8 mouse cellular contexts compared by ENCODE assay signal in genomic region chr7:126482392-126482871, GRCm38 (mm10). TPM values are rescaled to one million over a fixed set of nuclear protein-coding genes. Genes with fewer than 3 reads are reported as not detected.
DNase-seq lines count a peak whose midpoint lies in the region; ATAC-seq and TF ChIP-seq lines count a peak whose summit lies in the region.

No protein-coding gene starts in this region.

- no peak for TF ChIP-seq EP300 in lung, postnatal 0 days (IDR thresholded peaks at IDR 0.05)

- H3K4me3 ChIP-seq in forebrain, embryonic 13.5 days = peak overlapping the region; percentile 30
- H3K4me3 ChIP-seq in lung, postnatal 0 days (ENCODE audit: low read depth, low read length) = peak overlapping the region; percentile 19; the same call in 1 of the 2 replicates
- peak overlapping the region; percentile 47 for H3K4me3 ChIP-seq in olfactory bulb, adult 2 months (ENCODE audit: insufficient read depth, low read depth, low read length)

- no peaks in the 10 kb centered on the region for H3K9me3 ChIP-seq in forebrain, embryonic 13.5 days (replicated peaks)
- H3K9me3 ChIP-seq in lung, postnatal 0 days (ENCODE audit: low read length) = no peaks in the 10 kb centered on the region

- H3K9ac ChIP-seq in forebrain, embryonic 13.5 days = peak overlapping the region; percentile 45
- no peak overlapping the region for H3K9ac ChIP-seq in lung, postnatal 0 days (replicated peaks; ENCODE audit: low read depth)

- intact Hi-C loops in heart, postnatal 14 days (cut with DNase I) = loop anchor here (1.0 to 10.0 kb wide), 2 partner anchors 46 to 162 kb away; partner anchors contain the start of gene Sgf29

- no peaks in the 10 kb centered on the region for H3K36me3 ChIP-seq in forebrain, embryonic 13.5 days (ENCODE audit: poor library complexity, severe bottlenecking)
- H3K36me3 ChIP-seq in lung, postnatal 0 days (ENCODE audit: insufficient read depth, low read length) = no peaks in the 10 kb centered on the region

- peak overlapping the region; percentile 59 for H3K4me2 ChIP-seq in forebrain, embryonic 13.5 days
- peak overlapping the region; percentile 56 for H3K4me2 ChIP-seq in lung, postnatal 0 days (replicated peaks; ENCODE audit: low read depth, low read length)

- no peak overlapping the region for H3K27ac ChIP-seq in forebrain, embryonic 13.5 days
- peak overlapping the region; percentile 65; the same call in 1 of the 2 replicates for H3K27ac ChIP-seq in lung, postnatal 0 days (ENCODE audit: low read length)
- no peak overlapping the region for H3K27ac ChIP-seq in olfactory bulb, adult 2 months (ENCODE audit: insufficient read depth, low read depth, low read length)

- TF ChIP-seq POLR2A in olfactory bulb, adult 2 months (IDR thresholded peaks at IDR 0.05; ENCODE audit: insufficient read depth, low read depth, low read length) = no peak

- H3K4me1 ChIP-seq in forebrain, embryonic 13.5 days = peaks cover 9% of the 10 kb centered on the region
- H3K4me1 ChIP-seq in lung, postnatal 0 days (ENCODE audit: insufficient read depth, low read depth, low read length) = no peaks in the 10 kb centered on the region; the same call in 1 of the 2 replicates
- H3K4me1 ChIP-seq in olfactory bulb, adult 2 months (ENCODE audit: control insufficient read depth, insufficient read depth, low read length) = peaks cover 2% of the 10 kb centered on the region; the same call in 1 of the 2 replicates

- TF ChIP-seq CTCF in lung, postnatal 0 days (IDR thresholded peaks at IDR 0.05) = 0 out of 2 replicates have a peak, but pooled peaks have one; percentile 5
- no peak for TF ChIP-seq CTCF in olfactory bulb, adult 2 months (IDR thresholded peaks at IDR 0.05; ENCODE audit: insufficient read depth, low read depth, low read length)

- WGBS in forebrain, embryonic 13.5 days = under 1% methylated on average over 23 of the region's 23 CpGs
- WGBS in lung, postnatal 0 days = under 1% methylated on average over 22 of the region's 23 CpGs
- WGBS in olfactory bulb, adult 2 months = 1% methylated on average over 23 of the region's 23 CpGs

- no peaks in the 10 kb centered on the region for H3K27me3 ChIP-seq in forebrain, embryonic 13.5 days
- H3K27me3 ChIP-seq in lung, postnatal 0 days (replicated peaks; ENCODE audit: insufficient read depth, low read length) = no peaks in the 10 kb centered on the region

- ATAC-seq in forebrain, embryonic 13.5 days = peak; percentile 26; the same call in 1 of the 2 replicates
- peak; percentile 92 for ATAC-seq in lung, postnatal 0 days

- DNase-seq in MN1 (ENCODE audit: low spot score) = peak; percentile 92
- DNase-seq in cerebellum, adult 11 months = peak; percentile 77
- DNase-seq in heart, postnatal 14 days = peak; percentile 80 to 82
- peak; percentile 90 to 94 for DNase-seq in kidney, postnatal 4 days
- peak; percentile 96 for DNase-seq in lung, postnatal 0 days (ENCODE audit: low spot score)
- peak; percentile 49 to 60 for DNase-seq in thymus, postnatal 36 days

RNA-seq across cellular contexts. Expression of gene Tufm, which starts 4.7 kb away (rescaled TPM):
- 114 and 123 TPM in 2 replicates for polyA plus RNA-seq in forebrain, embryonic 13.5 days (2015; fragmentation: Nextera tagmentation; extraction: Ambion mirVana)
- total RNA-seq in heart, postnatal 14 days (2021) = 100 to 1,000 TPM; 291 to 309 TPM
- polyA plus RNA-seq in lung, postnatal 0 days (2015; fragmentation: Nextera tagmentation; extraction: Ambion mirVana) = 47.3 and 49.7 TPM in 2 replicates
- polyA plus RNA-seq in olfactory bulb, adult 2 months (2012; ENCODE audit: insufficient read depth, insufficient read length, low replicate concordance, missing spikeins) = not detected in 2 replicates

RNA-seq across cellular contexts. Expression of gene Sh2b1, which starts 7.2 kb away (rescaled TPM):
- 55.8 and 61.6 TPM in 2 replicates for polyA plus RNA-seq in forebrain, embryonic 13.5 days (2015; fragmentation: Nextera tagmentation; extraction: Ambion mirVana)
- 10 to 100 TPM; 44.3 to 44.8 TPM for total RNA-seq in heart, postnatal 14 days (2021)
- 25.6 and 28.6 TPM in 2 replicates for polyA plus RNA-seq in lung, postnatal 0 days (2015; fragmentation: Nextera tagmentation; extraction: Ambion mirVana)
- polyA plus RNA-seq in olfactory bulb, adult 2 months (2012; ENCODE audit: insufficient read depth, insufficient read length, low replicate concordance, missing spikeins) = not detected in 2 replicates

RNA-seq across cellular contexts. Expression of gene Atp2a1, which starts 19.5 kb away (rescaled TPM):
- 0.19 and 0.32 TPM in 2 replicates for polyA plus RNA-seq in forebrain, embryonic 13.5 days (2015; fragmentation: Nextera tagmentation; extraction: Ambion mirVana)
- under 1 TPM; 0.48 to 0.49 TPM for total RNA-seq in heart, postnatal 14 days (2021)
- polyA plus RNA-seq in lung, postnatal 0 days (2015; fragmentation: Nextera tagmentation; extraction: Ambion mirVana) = 0.14 and 0.29 TPM in 2 replicates
- polyA plus RNA-seq in olfactory bulb, adult 2 months (2012; ENCODE audit: insufficient read depth, insufficient read length, low replicate concordance, missing spikeins) = not detected in 2 replicates

RNA-seq across cellular contexts. Expression of gene Atxn2l, which starts 20.8 kb away (rescaled TPM):
- polyA plus RNA-seq in forebrain, embryonic 13.5 days (2015; fragmentation: Nextera tagmentation; extraction: Ambion mirVana) = 52.4 and 60.0 TPM in 2 replicates
- 10 to 100 TPM; 44.6 to 47.1 TPM for total RNA-seq in heart, postnatal 14 days (2021)
- 22.1 and 24.5 TPM in 2 replicates for polyA plus RNA-seq in lung, postnatal 0 days (2015; fragmentation: Nextera tagmentation; extraction: Ambion mirVana)
- 471 TPM in 1 of 2 replicates, not detected in the other for polyA plus RNA-seq in olfactory bulb, adult 2 months (2012; ENCODE audit: insufficient read depth, insufficient read length, low replicate concordance, missing spikeins)

RNA-seq across cellular contexts. Expression of gene Rabep2, which starts 53.9 kb away (rescaled TPM):
- 18.7 and 22.4 TPM in 2 replicates for polyA plus RNA-seq in forebrain, embryonic 13.5 days (2015; fragmentation: Nextera tagmentation; extraction: Ambion mirVana)
- total RNA-seq in heart, postnatal 14 days (2021) = 1 to 10 TPM; 7.7 TPM
- polyA plus RNA-seq in lung, postnatal 0 days (2015; fragmentation: Nextera tagmentation; extraction: Ambion mirVana) = 27.3 and 28.3 TPM in 2 replicates
- polyA plus RNA-seq in olfactory bulb, adult 2 months (2012; ENCODE audit: insufficient read depth, insufficient read length, low replicate concordance, missing spikeins) = not detected in 2 replicates
